Mouse (Mus musculus) urinary bladder, postnatal 4 days (tissue): Measurements from ENCODE around the gene Asl.
A peak's percentile ranks its signal among the peaks of the same experiment; 100 is the strongest.
"Not testable (repeated sequence)": the region's sequence is repeated elsewhere in the genome, so short reads cannot be mapped to it uniquely, and the experiment has no call there.

ENCODE experiments used
- DNase-seq, 2 experiments: peaks; one replicate each; pipeline ENCODE4 v3.0.0; 2021 to 2022; ENCODE audit warnings: low spot score in 2 of 2

The Asl gene

DNA sequence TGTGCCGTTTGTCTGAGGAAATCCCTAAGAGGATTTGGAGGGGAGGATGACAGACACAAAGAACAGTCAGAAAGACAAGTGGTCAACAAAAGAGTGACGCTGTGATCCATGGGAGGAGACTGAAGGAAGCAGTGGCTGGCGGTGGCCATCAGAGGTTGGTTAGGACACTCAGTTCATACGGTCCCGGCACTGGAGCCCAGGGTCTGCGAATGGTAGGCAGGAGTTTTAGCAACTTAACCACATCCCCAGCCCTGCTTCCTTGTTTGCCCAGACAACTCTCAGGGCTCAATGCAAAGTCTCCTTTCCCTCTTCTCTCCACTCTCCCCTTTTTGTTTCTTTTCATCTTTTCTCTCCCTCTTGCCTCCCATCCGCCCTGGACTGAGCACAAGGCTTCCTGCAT lies 17.1 kb upstream of the Asl start:
- DNase-seq: no peak

DNA sequence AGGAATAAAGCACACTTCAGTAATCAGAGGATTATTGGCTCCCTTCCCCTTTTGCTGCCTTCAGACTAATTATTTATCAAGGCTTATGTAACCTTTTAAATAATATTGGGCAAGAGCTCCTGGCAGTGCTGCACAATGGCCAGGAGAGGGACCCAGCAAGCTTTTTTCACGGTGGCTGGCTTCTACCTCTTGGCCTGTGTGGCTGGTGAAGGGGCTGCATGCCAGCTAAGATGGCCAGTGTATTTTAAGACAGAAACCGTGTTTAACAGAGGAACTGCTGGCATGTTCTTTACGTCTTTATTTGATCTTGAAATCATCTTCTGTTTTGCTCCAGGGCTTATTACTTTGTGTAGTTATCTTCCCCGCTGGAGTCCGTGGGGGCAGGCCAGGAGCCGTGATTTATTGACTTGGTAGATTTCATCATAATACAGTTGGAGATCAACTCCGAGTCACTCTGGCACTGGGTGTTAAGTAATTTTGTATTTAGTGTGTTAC lies 15.2 kb upstream of the Asl start:
- peak in 1 of 2 experiments; percentile 55 for DNase-seq

DNA sequence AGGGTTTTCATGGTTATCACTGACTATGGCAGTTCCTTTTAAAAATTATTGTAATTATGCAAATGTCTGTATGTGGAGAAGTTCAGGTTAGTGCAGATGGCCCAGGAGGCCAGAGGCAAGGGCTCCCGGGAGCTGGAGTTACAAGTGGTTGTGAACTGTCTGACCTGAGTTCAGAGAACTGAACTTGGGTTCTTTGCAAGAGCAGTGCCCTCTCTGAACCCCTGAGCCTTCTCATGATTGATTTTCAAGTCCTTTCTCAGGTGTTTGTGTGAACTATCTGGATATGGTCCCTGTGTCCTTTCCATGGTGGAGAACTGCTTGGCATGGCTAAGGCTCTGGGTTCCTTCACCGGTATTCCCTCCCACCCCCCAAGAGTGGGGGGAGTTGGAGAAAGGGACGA lies 14.7 kb upstream of the Asl start:
- no peak for DNase-seq

- DNase-seq: no peak
These were observed 12.2 kb upstream of the Asl start for GRCm38 (mm10) chr5:130041262-130041661.

GRCm38 (mm10) chr5:130040797-130041196 lies 11.8 kb upstream of the Asl start:
- no peak for DNase-seq

GRCm38 (mm10) chr5:130037752-130038455 lies 8.9 kb upstream of the Asl start:
- DNase-seq: peak in 1 of 2 experiments; percentile 51

DNA sequence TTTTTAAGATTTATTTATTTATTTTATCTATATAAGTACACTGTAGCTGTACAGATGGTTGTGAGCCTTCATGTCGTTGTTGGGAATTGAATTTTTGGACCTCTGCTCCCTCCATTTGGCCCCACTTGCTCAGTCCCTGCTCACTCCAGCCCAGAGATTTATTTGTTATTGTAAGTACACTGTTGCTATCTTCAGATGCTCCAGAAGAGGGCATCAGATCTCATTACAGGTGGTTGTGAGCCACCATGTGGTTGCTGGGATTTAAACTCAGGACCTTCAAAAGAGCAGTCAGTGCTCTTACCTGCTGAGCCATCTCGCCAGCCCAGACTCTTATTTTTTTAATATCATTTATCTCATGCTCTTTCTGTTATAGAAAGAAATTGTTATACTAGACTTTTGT lies 7.3 kb upstream of the Asl start:
- not testable (repeated sequence) for DNase-seq

DNA sequence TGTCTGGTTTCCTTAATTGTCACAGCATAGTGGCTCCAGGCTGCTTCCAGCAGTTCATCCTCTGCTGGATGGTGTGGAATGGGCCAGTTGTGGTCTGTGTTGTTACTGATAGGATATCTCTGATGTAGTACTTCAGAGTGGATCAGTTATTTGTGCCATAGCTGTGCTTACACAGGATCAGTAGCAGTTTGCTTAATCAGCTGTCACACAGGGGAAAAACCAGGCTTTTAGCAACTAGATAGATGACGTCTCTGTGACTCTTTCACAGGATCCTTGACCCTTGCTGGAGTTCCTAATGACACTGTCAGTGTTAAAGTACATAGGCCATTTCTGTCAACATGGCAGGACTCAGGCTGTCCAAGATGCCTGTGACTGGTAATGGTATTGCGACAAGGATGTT lies 4.8 kb upstream of the Asl start:
- DNase-seq: no peak

DNA sequence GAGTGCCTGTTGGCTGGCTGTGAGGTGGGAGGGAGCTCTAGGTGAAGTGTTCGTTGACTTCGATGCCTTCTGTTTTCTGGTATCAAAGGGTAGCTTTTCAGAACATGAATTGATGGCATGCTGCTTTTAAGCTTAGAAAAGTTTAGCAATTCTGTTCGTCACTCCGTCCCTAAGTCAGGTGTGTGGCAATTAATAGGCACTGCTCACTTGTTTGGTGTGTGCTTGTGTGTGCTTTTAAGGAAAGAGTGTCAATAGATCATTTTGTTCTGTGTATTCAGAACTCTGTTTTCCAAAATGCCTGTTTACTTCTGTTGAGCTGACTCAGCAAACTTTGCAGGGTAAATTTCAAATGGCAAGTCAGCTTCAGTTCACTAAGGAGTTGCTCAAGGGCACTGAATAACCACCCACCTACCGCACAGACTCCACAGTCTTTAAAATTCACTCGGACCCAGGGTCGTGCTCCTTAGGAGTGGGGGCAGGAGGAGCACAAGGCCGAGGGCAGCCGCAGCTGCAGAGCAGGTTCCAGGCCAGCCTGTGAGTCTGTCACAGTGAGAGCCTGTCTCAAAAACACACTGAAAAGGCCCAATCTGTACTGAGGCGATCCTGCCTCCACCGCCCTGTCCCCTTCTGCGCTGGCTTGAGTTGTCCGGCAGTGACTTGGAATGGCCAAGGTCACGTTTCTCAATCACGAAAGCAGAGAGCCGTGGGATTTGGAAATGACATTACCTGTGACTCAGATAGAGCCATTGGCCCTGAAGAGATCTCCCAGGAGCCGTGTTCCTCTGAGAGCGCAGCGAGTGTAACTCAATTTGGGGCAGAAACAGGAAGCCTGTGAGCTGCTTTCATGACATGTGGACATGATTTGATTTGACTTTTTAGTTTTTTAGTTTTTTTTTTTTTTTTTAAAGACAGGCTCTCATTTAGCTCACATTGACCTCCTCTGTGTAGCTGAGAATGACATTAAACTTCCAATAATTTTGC lies 2.7 kb upstream of the Asl start:
- no peak for DNase-seq

- no peak for DNase-seq
These were observed 1.4 kb downstream of the Asl start for GRCm38 (mm10) chr5:130027696-130028095.

DNA sequence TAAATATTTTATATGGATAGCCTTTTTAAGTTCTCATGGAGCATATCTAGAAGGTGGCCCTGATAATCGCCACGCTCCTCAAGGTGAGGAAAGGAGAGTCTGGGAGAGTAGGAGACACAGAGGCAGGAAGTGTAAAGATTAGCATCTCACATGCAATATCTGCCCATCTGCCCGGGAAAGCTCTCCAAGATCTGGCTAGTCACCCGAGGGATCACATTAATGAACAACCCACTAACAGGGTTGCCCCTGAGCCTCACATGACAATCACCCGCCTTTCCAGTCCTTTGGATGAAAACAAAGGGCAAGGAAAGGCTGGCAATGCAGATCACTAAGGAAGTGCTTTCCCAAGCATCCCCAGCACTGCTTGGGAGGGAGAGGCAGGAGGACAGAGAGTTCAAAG lies 1.9 kb downstream of the Asl start:
- DNase-seq: no peak

DNA sequence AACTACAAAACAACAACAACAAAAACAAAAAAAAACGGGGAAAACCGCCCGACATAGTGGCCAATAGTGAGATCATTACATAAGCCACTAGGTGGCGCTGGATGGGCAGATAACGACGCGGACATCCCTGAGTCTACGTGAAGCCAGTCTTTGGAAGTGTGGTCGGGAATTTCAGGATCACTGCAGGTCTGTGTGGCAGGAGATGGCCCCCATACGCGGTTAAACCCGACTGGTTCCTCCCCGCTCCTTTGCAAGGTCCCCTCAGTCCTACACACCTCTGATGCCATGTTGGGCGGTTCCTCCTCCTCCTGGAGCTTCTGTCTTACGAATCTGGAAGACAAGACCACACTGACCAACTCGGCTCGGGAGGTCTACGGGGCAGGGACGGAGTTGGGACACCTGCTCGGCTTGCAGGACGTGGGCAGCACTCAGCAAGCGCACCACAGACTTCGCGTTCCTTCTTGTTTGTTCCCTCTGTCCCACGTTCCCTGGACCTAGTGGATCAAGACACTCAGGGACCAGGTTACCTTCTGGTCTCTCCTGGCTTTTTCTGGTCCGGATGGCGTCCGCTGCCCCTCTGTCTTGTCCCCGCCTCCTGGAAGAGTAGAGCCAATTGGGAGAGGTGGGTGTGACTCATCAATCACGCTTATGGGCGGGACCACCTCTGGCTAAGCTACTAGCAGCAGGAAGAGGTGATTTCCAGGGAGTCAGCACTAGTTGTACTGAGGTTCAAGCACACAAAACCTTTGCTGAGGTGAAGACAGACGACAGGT lies 5.1 kb downstream of the Asl start:
- peak; percentile 81 to 82 for DNase-seq

GRCm38 (mm10) chr5:130023067-130023766 lies 5.8 kb downstream of the Asl start:
- no peak for DNase-seq

DNA sequence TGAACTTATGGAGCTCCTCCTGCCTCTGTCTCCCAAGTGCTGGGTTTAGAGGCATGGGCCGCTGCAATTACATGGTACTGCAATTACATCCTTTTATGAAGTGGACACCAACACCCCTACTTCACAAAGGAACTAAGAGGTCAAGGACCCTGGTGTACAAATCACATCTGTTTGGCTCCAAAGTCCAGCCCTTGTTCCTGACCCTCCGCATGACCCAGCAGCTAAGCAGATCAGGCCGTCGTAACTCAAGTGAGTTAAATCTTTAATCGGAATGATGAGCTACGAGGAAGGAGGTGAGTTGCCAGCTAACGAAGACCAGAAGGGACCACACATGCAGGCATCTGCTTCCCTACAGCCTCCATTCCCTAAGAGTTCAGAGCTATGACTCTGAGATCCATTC lies 6.7 kb downstream of the Asl start:
- DNase-seq: no peak

GRCm38 (mm10) chr5:130021361-130021966 lies 7.6 kb downstream of the Asl start:
- DNase-seq: peak in 1 of 2 experiments; percentile 28

GRCm38 (mm10) chr5:130019461-130019860 lies 9.6 kb downstream of the Asl start:
- DNase-seq: no peak

DNA sequence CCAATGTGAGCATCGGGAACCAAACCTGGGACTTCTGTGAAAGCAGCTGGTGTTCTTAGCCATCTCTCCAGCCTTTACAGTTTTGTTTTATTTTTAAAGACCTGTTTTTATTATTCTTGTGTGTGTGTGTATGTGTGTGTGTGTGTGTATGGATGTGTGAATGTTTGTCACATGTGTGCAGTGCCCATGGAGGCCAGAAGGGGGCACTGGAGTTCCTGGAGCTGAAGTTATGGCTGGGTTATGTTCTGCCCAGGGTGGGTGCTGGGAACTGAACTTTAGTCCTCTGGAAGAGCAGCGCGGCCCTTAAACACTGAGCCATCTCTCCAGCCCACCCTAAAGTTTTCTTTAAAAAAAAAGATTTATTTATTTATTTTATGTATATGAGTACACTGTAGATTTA lies 13.9 kb downstream of the Asl start:
- DNase-seq: no peak

- DNase-seq: no peak
These were observed 18.1 kb downstream of the Asl start for GRCm38 (mm10) chr5:130010961-130011360.

GRCm38 (mm10) chr5:130009784-130010183 lies 19.3 kb downstream of the Asl start:
- no peak for DNase-seq

GRCm38 (mm10) chr5:130008034-130008590 lies 20.9 kb downstream of the Asl start:
- no peak for DNase-seq

GRCm38 (mm10) chr5:130007344-130007743 lies 21.7 kb downstream of the Asl start:
- no peak for DNase-seq
